Mouse (Mus musculus) embryonic facial prominence, embryonic 15.5 days (tissue): ENCODE results near the gene Slc23a3. TPM values are rescaled to one million over a fixed set of nuclear protein-coding genes. Genes with fewer than 3 reads are reported as not detected.
A peak's percentile ranks its signal among the peaks of the same experiment; 100 is the strongest.

Source experiments
- ATAC-seq: fragments of 200-750 bp; cut with Nextera tagmentation; 2 replicates; pipeline ENCODE4 v1.8.0; 2017; ENCODE audit warnings: low read depth, moderate TSS enrichment; ENCODE audit not compliant: insufficient number of reproducible peaks, low FRiP score, low TSS enrichment
- H3K27ac ChIP-seq: fragments of 300-500 bp; sonication (generic); replicated peaks from 2 replicates; pipeline ENCODE4 v1.5.1; 2015; ENCODE audit warnings: mild to moderate bottlenecking, inconsistent platforms
- H3K27me3 ChIP-seq: fragments of 300-500 bp; sonication (generic); 2 replicates; pipeline ENCODE4 v1.6.1; 2015; ENCODE audit warnings: inconsistent platforms
- H3K36me3 ChIP-seq: fragments of 300-500 bp; sonication (generic); 2 replicates; pipeline ENCODE4 v1.6.1; 2015; ENCODE audit warnings: mild to moderate bottlenecking, inconsistent platforms
- H3K4me1 ChIP-seq: fragments of 300-500 bp; sonication (generic); 2 replicates; pipeline ENCODE4 v1.6.1; 2015; ENCODE audit warnings: inconsistent platforms
- H3K4me2 ChIP-seq: fragments of 300-500 bp; sonication (generic); replicated peaks from 2 replicates; pipeline ENCODE4 v1.6.1; 2015; ENCODE audit warnings: mild to moderate bottlenecking, inconsistent platforms
- H3K4me3 ChIP-seq: fragments of 300-500 bp; sonication (generic); replicated peaks from 2 replicates; pipeline ENCODE4 v1.5.1; 2015; ENCODE audit warnings: mild to moderate bottlenecking, inconsistent platforms
- H3K9ac ChIP-seq: fragments of 300-500 bp; sonication (generic); 2 replicates; pipeline ENCODE4 v1.6.1; 2015; ENCODE audit warnings: inconsistent platforms
- H3K9me3 ChIP-seq: fragments of 300-500 bp; sonication (generic); replicated peaks from 2 replicates; pipeline ENCODE4 v1.6.1; 2016; ENCODE audit warnings: inconsistent platforms
- WGBS: fragments of 180-500 bp; shearing (Covaris S2); methylation state at CpG from one replicate; pipeline ENCODE4 v1.1.7; 2015; 5-methylcytosine and 5-hydroxymethylcytosine counted together
- polyA plus RNA-seq: library from polyadenylated mRNA; unstranded; fragments of >200 nt; fragmentation: Nextera tagmentation; extraction: Ambion mirVana; gene quantifications from 2 replicates; pipeline ENCODE4 v1.2.1, GENCODE M21; 2015

The Slc23a3 gene
- polyA plus RNA-seq, 1 experiment from 2014 or later, result 0.37 TPM

- Histone ChIP-seq H3K36me3 (no peaks in the 10 kb centered on the region), H3K27ac (no peak overlapping the region), H3K4me1 (peaks cover 14% of the 10 kb centered on the region; the same call in 1 of the 2 replicates), H3K9me3 (no peaks in the 10 kb centered on the region), H3K4me3 (no peak overlapping the region), H3K9ac (no peak overlapping the region), H3K27me3 (no peaks in the 10 kb centered on the region), H3K4me2 (no peak overlapping the region)
- WGBS, result 77% methylated on average over 3 of the region's 3 CpGs
- ATAC-seq, result no peak
Measured at GRCm38 (mm10) chr1:75128641-75129040, 5.0 kb downstream of the Slc23a3 start.

DNA sequence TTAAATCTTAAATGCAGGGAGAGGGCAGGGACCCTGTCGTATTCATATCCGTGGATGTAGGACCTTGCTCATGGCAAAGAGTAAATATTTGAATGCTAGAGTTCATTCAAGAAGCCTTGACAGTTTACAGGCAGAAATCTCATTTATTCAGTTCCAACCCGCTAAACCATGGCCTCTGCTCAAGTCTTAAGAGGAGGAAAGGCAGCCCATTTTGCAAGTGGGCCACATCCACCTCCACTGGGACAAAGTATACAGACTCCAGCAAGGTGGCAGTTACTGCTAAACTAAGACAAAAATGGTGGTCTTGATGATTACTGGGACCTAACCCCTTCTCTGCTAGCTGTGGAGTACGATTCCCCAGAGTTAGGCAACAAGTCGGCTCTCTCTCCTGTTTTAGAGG, 8.3 kb downstream of the Slc23a3 start:
- no peaks in the 10 kb centered on the region for H3K36me3 ChIP-seq
- peak overlapping the region; percentile 99 for H3K27ac ChIP-seq
- no peak for ATAC-seq
- no peaks in the 10 kb centered on the region for H3K9me3 ChIP-seq
- H3K9ac ChIP-seq, result peak overlapping the region; percentile 52; the same call in 1 of the 2 replicates
- H3K4me2 ChIP-seq, result peak overlapping the region; percentile 63
- peaks cover 10% of the 10 kb centered on the region; the same call in 1 of the 2 replicates for H3K4me1 ChIP-seq
- 37% methylated on average over 5 of the region's 5 CpGs for WGBS
- no peaks in the 10 kb centered on the region for H3K27me3 ChIP-seq
- peak overlapping the region; percentile 66 for H3K4me3 ChIP-seq

- WGBS, result 1% methylated on average over 56 of the region's 56 CpGs
- H3K4me3 ChIP-seq, result peak within 1 kb of the TSS; percentile 66
- peak; percentile 97 for ATAC-seq
- H3K9me3 ChIP-seq, result no peaks in the 10 kb centered on the region
- H3K27me3 ChIP-seq, result no peaks in the 10 kb centered on the region
- H3K36me3 ChIP-seq, result no peaks in the 10 kb centered on the region
- peak within 1 kb of the TSS; percentile 63 for H3K4me2 ChIP-seq
- H3K9ac ChIP-seq, result peak within 1 kb of the TSS; percentile 52
- H3K4me1 ChIP-seq, result peaks cover 10% of the 10 kb centered on the region; the same call in 1 of the 2 replicates
- peak within 1 kb of the TSS; percentile 99 for H3K27ac ChIP-seq
Measured at GRCm38 (mm10) chr1:75124346-75125321, 9.1 kb downstream of the Slc23a3 start, which contains the start of gene Nhej1. Gene Nhej1 (minus strand): TSS chr1:75125200.

DNA sequence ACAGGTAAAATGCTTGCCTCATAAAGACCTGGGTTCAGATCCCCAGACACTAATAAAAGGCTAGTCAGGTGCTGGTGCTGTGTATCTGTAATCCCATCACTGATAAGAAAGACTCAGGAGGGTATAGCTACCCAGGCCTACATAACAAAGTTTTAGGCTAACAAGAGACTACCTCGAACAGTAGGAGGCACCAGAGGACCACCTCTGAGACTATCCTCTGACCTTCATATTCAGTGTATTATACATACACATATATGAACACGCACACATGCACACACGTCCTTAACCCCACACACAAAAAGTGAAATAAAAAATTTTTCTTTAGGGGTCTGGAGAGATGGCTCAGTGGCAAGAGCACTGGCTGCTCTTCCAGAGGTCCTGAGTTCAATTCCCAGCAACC, 11.5 kb downstream of the Slc23a3 start:
- H3K4me2 ChIP-seq, result no peak overlapping the region
- no peak overlapping the region for H3K4me3 ChIP-seq
- H3K9ac ChIP-seq, result no peak overlapping the region
- no peak overlapping the region for H3K27ac ChIP-seq
- H3K36me3 ChIP-seq, result no peaks in the 10 kb centered on the region
- no peaks in the 10 kb centered on the region for H3K27me3 ChIP-seq
- ATAC-seq, result no peak
- peaks cover 10% of the 10 kb centered on the region; the same call in 1 of the 2 replicates for H3K4me1 ChIP-seq
- 78% methylated on average over 3 of the region's 3 CpGs for WGBS
- no peaks in the 10 kb centered on the region for H3K9me3 ChIP-seq

Other genes starting within 250 kb of the Slc23a3 start
- 0.24 and 0.43 TPM in 2 replicates for gene Fev, start 248.5 kb downstream of the Slc23a3 start, polyA plus RNA-seq
- 0.63 and 1.8 TPM in 2 replicates for gene Cryba2, start 240.7 kb downstream of the Slc23a3 start, polyA plus RNA-seq
- 2.2 and 4.1 TPM in 2 replicates for gene Cfap65, start 198.3 kb downstream of the Slc23a3 start, polyA plus RNA-seq
- gene Ihh, start 182.2 kb downstream of the Slc23a3 start, polyA plus RNA-seq, result 1.6 and 1.7 TPM in 2 replicates
- gene Nhej1, start 8.7 kb downstream of the Slc23a3 start, polyA plus RNA-seq, result 9.6 and 9.9 TPM in 2 replicates
- gene Cnppd1, start 8.8 kb upstream of the Slc23a3 start, polyA plus RNA-seq, result 45.3 TPM in 2 replicates
- gene Retreg2, start 8.9 kb upstream of the Slc23a3 start, polyA plus RNA-seq, result 53.8 and 54.2 TPM in 2 replicates
- gene Zfand2b, start 34.8 kb upstream of the Slc23a3 start, polyA plus RNA-seq, result 46.5 and 51.2 TPM in 2 replicates
- gene Abcb6, start 46.5 kb upstream of the Slc23a3 start, polyA plus RNA-seq, result 20.7 and 23.3 TPM in 2 replicates
- 27.9 and 30.2 TPM in 2 replicates for gene Ankzf1, start 58.3 kb upstream of the Slc23a3 start, polyA plus RNA-seq
- 32.5 and 37.7 TPM in 2 replicates for gene Atg9a, start 58.3 kb upstream of the Slc23a3 start, polyA plus RNA-seq
- 18.2 and 25.1 TPM in 2 replicates for gene Glb1l, start 76.9 kb upstream of the Slc23a3 start, polyA plus RNA-seq
- 121 and 138 TPM in 2 replicates for gene Stk16, start 76.9 kb upstream of the Slc23a3 start, polyA plus RNA-seq
- 94.8 and 98.3 TPM in 2 replicates for gene Tuba4a, start 86.0 kb upstream of the Slc23a3 start, polyA plus RNA-seq
- gene A630095N17Rik, start 98.2 kb upstream of the Slc23a3 start, polyA plus RNA-seq, result not detected in 2 replicates
- 47.9 and 51.3 TPM in 2 replicates for gene Dnajb2, start 102.5 kb upstream of the Slc23a3 start, polyA plus RNA-seq
- 0.41 and 1.0 TPM in 2 replicates for gene Ptprn, start 130.6 kb upstream of the Slc23a3 start, polyA plus RNA-seq
- 0.39 and 0.68 TPM in 2 replicates for gene Resp18, start 144.5 kb upstream of the Slc23a3 start, polyA plus RNA-seq
- gene Dnpep, start 184.1 kb upstream of the Slc23a3 start, polyA plus RNA-seq, result 113 and 115 TPM in 2 replicates
- 112 and 140 TPM in 2 replicates for gene Des, start 226.4 kb upstream of the Slc23a3 start, polyA plus RNA-seq
- 16.5 and 18.6 TPM in 2 replicates for gene Speg, start 241.4 kb upstream of the Slc23a3 start, polyA plus RNA-seq